Mouse (Mus musculus): Measurements from ENCODE around the gene Hhat. TPM values are rescaled to one million over a fixed set of nuclear protein-coding genes. Genes with fewer than 3 reads are reported as not detected.
A peak's percentile ranks its signal among the peaks of the same experiment; 100 is the strongest.

Hhat gene
- polyA plus RNA-seq, 1 experiment from 2014 or later: 6.5 TPM

GRCm38 (mm10) chr1:192797011-192797274 lies 25.9 kb upstream of the Hhat start:
- Histone ChIP-seq H3K9me3 (no peaks in the 10 kb centered on the region), H3K36me3 (no peaks in the 10 kb centered on the region), H3K27me3 (peaks cover 7% of the 10 kb centered on the region; the same call in 1 of the 2 replicates), H3K4me2 (replicated peaks) (peak overlapping the region; percentile 31; the same call in 1 of the 2 replicates), H3K27ac (replicated peaks) (peak overlapping the region; percentile 73), H3K9ac (replicated peaks) (no peak overlapping the region), H3K4me1 (peaks cover 23% of the 10 kb centered on the region), H3K4me3 (no peak overlapping the region)
- 44% methylated on average over 3 of the region's 3 CpGs for WGBS
- ATAC-seq (ENCODE audit: low FRiP score, low read depth): no peak; the same call in 1 of the 2 replicates

GRCm38 (mm10) chr1:192796201-192797010 lies 25.4 kb upstream of the Hhat start:
- H3K4me1 ChIP-seq: peaks cover 28% of the 10 kb centered on the region
- 10% methylated on average over 13 of the region's 21 CpGs for WGBS
- peak overlapping the region; percentile 73 for H3K27ac ChIP-seq (replicated peaks)
- no peaks in the 10 kb centered on the region for H3K9me3 ChIP-seq
- H3K9ac ChIP-seq (replicated peaks): no peak overlapping the region
- ATAC-seq (ENCODE audit: low FRiP score, low read depth): peak; percentile 57
- peaks cover 7% of the 10 kb centered on the region; the same call in 1 of the 2 replicates for H3K27me3 ChIP-seq
- no peak overlapping the region for H3K4me3 ChIP-seq
- H3K4me2 ChIP-seq (replicated peaks): peak overlapping the region; percentile 31
- H3K36me3 ChIP-seq: no peaks in the 10 kb centered on the region

- H3K27me3 ChIP-seq: peaks cover 7% of the 10 kb centered on the region; the same call in 1 of the 2 replicates
- H3K4me2 ChIP-seq (replicated peaks): no peak overlapping the region
- H3K9me3 ChIP-seq: no peaks in the 10 kb centered on the region
- H3K27ac ChIP-seq (replicated peaks): peak overlapping the region; percentile 73; the same call in 1 of the 2 replicates
- H3K36me3 ChIP-seq: no peaks in the 10 kb centered on the region
- H3K9ac ChIP-seq (replicated peaks): no peak overlapping the region
- peaks cover 31% of the 10 kb centered on the region for H3K4me1 ChIP-seq
- no peak overlapping the region for H3K4me3 ChIP-seq
- 65% methylated on average over 8 of the region's 9 CpGs for WGBS
- ATAC-seq (ENCODE audit: low FRiP score, low read depth): no peak
Observed at GRCm38 (mm10) chr1:192794957-192795745, 24.1 kb upstream of the Hhat start.

GRCm38 (mm10) chr1:192791897-192792361 lies 20.9 kb upstream of the Hhat start:
- peaks cover 23% of the 10 kb centered on the region for H3K4me1 ChIP-seq
- H3K27ac ChIP-seq (replicated peaks): peak overlapping the region; percentile 52; the same call in 1 of the 2 replicates
- 11% methylated on average over 7 of the region's 7 CpGs for WGBS
- ATAC-seq (ENCODE audit: low FRiP score, low read depth): no peak
- H3K4me3 ChIP-seq: no peak overlapping the region
- H3K9me3 ChIP-seq: no peaks in the 10 kb centered on the region
- no peak overlapping the region for H3K4me2 ChIP-seq (replicated peaks)
- no peaks in the 10 kb centered on the region for H3K36me3 ChIP-seq
- H3K9ac ChIP-seq (replicated peaks): no peak overlapping the region
- H3K27me3 ChIP-seq: peaks cover 4% of the 10 kb centered on the region; the same call in 1 of the 2 replicates

- Histone ChIP-seq H3K9me3 (no peaks in the 10 kb centered on the region), H3K4me1 (peaks cover 10% of the 10 kb centered on the region), H3K27ac (replicated peaks) (no peak overlapping the region), H3K4me3 (no peak overlapping the region), H3K4me2 (replicated peaks) (no peak overlapping the region), H3K27me3 (peaks cover 4% of the 10 kb centered on the region; the same call in 1 of the 2 replicates), H3K9ac (replicated peaks) (no peak overlapping the region), H3K36me3 (no peaks in the 10 kb centered on the region)
- WGBS: 75% methylated on average over 4 of the region's 4 CpGs
- ATAC-seq (ENCODE audit: low FRiP score, low read depth): no peak
Observed at GRCm38 (mm10) chr1:192790442-192790841, 19.4 kb upstream of the Hhat start.

GRCm38 (mm10) chr1:192789828-192790227 lies 18.8 kb upstream of the Hhat start:
- no peaks in the 10 kb centered on the region for H3K36me3 ChIP-seq
- no peak overlapping the region for H3K27ac ChIP-seq (replicated peaks)
- no peak overlapping the region for H3K9ac ChIP-seq (replicated peaks)
- peaks cover 4% of the 10 kb centered on the region; the same call in 1 of the 2 replicates for H3K27me3 ChIP-seq
- peaks cover 13% of the 10 kb centered on the region for H3K4me1 ChIP-seq
- ATAC-seq (ENCODE audit: low FRiP score, low read depth): no peak
- no peak overlapping the region for H3K4me2 ChIP-seq (replicated peaks)
- no peaks in the 10 kb centered on the region for H3K9me3 ChIP-seq
- no peak overlapping the region for H3K4me3 ChIP-seq
- WGBS: 73% methylated on average over 11 of the region's 11 CpGs

GRCm38 (mm10) chr1:192789111-192789522 lies 18.1 kb upstream of the Hhat start:
- Histone ChIP-seq H3K9ac (replicated peaks) (no peak overlapping the region), H3K9me3 (no peaks in the 10 kb centered on the region), H3K36me3 (no peaks in the 10 kb centered on the region), H3K4me2 (replicated peaks) (no peak overlapping the region), H3K4me3 (no peak overlapping the region), H3K4me1 (peaks cover 14% of the 10 kb centered on the region), H3K27ac (replicated peaks) (no peak overlapping the region), H3K27me3 (peaks cover 4% of the 10 kb centered on the region; the same call in 1 of the 2 replicates)
- ATAC-seq (ENCODE audit: low FRiP score, low read depth): no peak
- WGBS: 79% methylated on average over 10 of the region's 10 CpGs

- Histone ChIP-seq H3K27ac (replicated peaks) (no peak overlapping the region), H3K4me1 (peaks cover 4% of the 10 kb centered on the region; the same call in 1 of the 2 replicates), H3K9me3 (no peaks in the 10 kb centered on the region), H3K4me3 (no peak overlapping the region), H3K27me3 (peaks cover 6% of the 10 kb centered on the region), H3K4me2 (replicated peaks) (no peak overlapping the region), H3K36me3 (no peaks in the 10 kb centered on the region), H3K9ac (replicated peaks) (no peak overlapping the region)
- no peak for ATAC-seq (ENCODE audit: low FRiP score, low read depth)
- WGBS: 85% methylated on average over 1 of the region's 1 CpGs
Observed at GRCm38 (mm10) chr1:192786194-192786593, 15.2 kb upstream of the Hhat start.

- Histone ChIP-seq H3K27ac (replicated peaks) (peak overlapping the region; percentile 47), H3K9me3 (no peaks in the 10 kb centered on the region), H3K27me3 (peaks cover 6% of the 10 kb centered on the region), H3K4me1 (0 out of 2 replicates have a peak, but pooled peaks cover 3% of the 10 kb centered on the region), H3K4me3 (no peak overlapping the region), H3K9ac (replicated peaks) (no peak overlapping the region), H3K4me2 (replicated peaks) (no peak overlapping the region), H3K36me3 (no peaks in the 10 kb centered on the region)
- peak; percentile 48; the same call in 1 of the 2 replicates for ATAC-seq (ENCODE audit: low FRiP score, low read depth)
- WGBS: 60% methylated on average over 17 of the region's 17 CpGs
Observed at GRCm38 (mm10) chr1:192785046-192785961, 14.3 kb upstream of the Hhat start.

- Histone ChIP-seq H3K9me3 (no peaks in the 10 kb centered on the region), H3K4me2 (replicated peaks) (no peak overlapping the region), H3K36me3 (no peaks in the 10 kb centered on the region), H3K4me1 (0 out of 2 replicates have a peak, but pooled peaks cover 3% of the 10 kb centered on the region), H3K27ac (replicated peaks) (no peak overlapping the region), H3K9ac (replicated peaks) (no peak overlapping the region), H3K4me3 (no peak overlapping the region), H3K27me3 (peaks cover 6% of the 10 kb centered on the region)
- peak; percentile 71 for ATAC-seq (ENCODE audit: low FRiP score, low read depth)
- 40% methylated on average over 4 of the region's 4 CpGs for WGBS
Observed at GRCm38 (mm10) chr1:192784374-192784773, 13.4 kb upstream of the Hhat start.

- ATAC-seq (ENCODE audit: low FRiP score, low read depth): no peak
- no peak overlapping the region for H3K9ac ChIP-seq (replicated peaks)
- H3K27me3 ChIP-seq: peaks cover 6% of the 10 kb centered on the region
- H3K4me1 ChIP-seq: 0 out of 2 replicates have a peak, but pooled peaks cover 3% of the 10 kb centered on the region
- H3K9me3 ChIP-seq: no peaks in the 10 kb centered on the region
- H3K36me3 ChIP-seq: no peaks in the 10 kb centered on the region
- no peak overlapping the region for H3K4me2 ChIP-seq (replicated peaks)
- no peak overlapping the region for H3K4me3 ChIP-seq
- H3K27ac ChIP-seq (replicated peaks): no peak overlapping the region
Observed at GRCm38 (mm10) chr1:192781256-192781655, 10.2 kb upstream of the Hhat start.

Data from midbrain, embryonic 12.5 days (tissue).